13 mouse cellular contexts compared by ENCODE assay signal in genomic region chr13:44608681-44609335, GRCm38 (mm10).
A peak's percentile ranks its signal among the peaks of the same experiment; 100 is the strongest.
DNase-seq lines count a peak whose midpoint lies in the region; ATAC-seq lines count a peak whose summit lies in the region.
"Had no signal": no experiment of that assay in that cellular context is flagged by ENCODE, and none has a peak within 500 bp of the region (broad histone marks: within the 10 kb centered on the region; RNA-seq: fewer than 3 reads in every experiment).

No protein-coding gene starts in this region.

- no peaks in the 10 kb centered on the region for H3K4me1 ChIP-seq in embryonic facial prominence, embryonic 11.5 days (ENCODE audit: control insufficient read depth, insufficient read depth, low read length)
- peaks cover 13% of the 10 kb centered on the region for H3K4me1 ChIP-seq in heart, embryonic 16.5 days (ENCODE audit: control insufficient read depth, insufficient read depth, low read length)
- no peaks in the 10 kb centered on the region for H3K4me1 ChIP-seq in hindbrain, embryonic 13.5 days (replicated peaks)
- H3K4me1 ChIP-seq: intestine, embryonic 15.5 days had no signal

- H3K4me3 ChIP-seq in embryonic facial prominence, embryonic 11.5 days (ENCODE audit: low read depth, low read length) = no peak overlapping the region
- no peak overlapping the region for H3K4me3 ChIP-seq in heart, embryonic 16.5 days (ENCODE audit: low read length)
- H3K4me3 ChIP-seq in hindbrain, embryonic 13.5 days = no peak overlapping the region
- H3K4me3 ChIP-seq: intestine, embryonic 15.5 days had no signal

- H3K27ac ChIP-seq in embryonic facial prominence, embryonic 11.5 days (replicated peaks; ENCODE audit: low read depth, low read length) = no peak overlapping the region
- H3K27ac ChIP-seq in heart, embryonic 16.5 days (ENCODE audit: low read length) = peak overlapping the region; percentile 26; the same call in 1 of the 2 replicates
- H3K27ac ChIP-seq in hindbrain, embryonic 13.5 days = no peak overlapping the region
- H3K27ac ChIP-seq: intestine, embryonic 15.5 days had no signal

- no peak overlapping the region for H3K4me2 ChIP-seq in embryonic facial prominence, embryonic 11.5 days (ENCODE audit: low read depth, low read length)
- no peak overlapping the region for H3K4me2 ChIP-seq in heart, embryonic 16.5 days (ENCODE audit: low read depth, low read length)
- H3K4me2 ChIP-seq in hindbrain, embryonic 13.5 days = no peak overlapping the region
- H3K4me2 ChIP-seq: intestine, embryonic 15.5 days had no signal

- ATAC-seq in embryonic facial prominence, embryonic 11.5 days (replicated peaks; ENCODE audit: insufficient number of reproducible peaks, low FRiP score, low TSS enrichment, low read depth) = no peak
- no peak; the same call in 1 of the 2 replicates for ATAC-seq in heart, embryonic 16.5 days (replicated peaks; ENCODE audit: extremely low read depth, insufficient read depth, low FRiP score)
- ATAC-seq in megakaryocyte progenitor cell, adult 5-6 weeks (replicated peaks; ENCODE audit: poor library complexity) = no peak
- no peak for ATAC-seq in hindbrain, embryonic 13.5 days (ENCODE audit: low FRiP score)
- ATAC-seq: forebrain, postnatal 0 days; intestine, embryonic 15.5 days had no signal

- no peaks in the 10 kb centered on the region for H3K36me3 ChIP-seq in embryonic facial prominence, embryonic 11.5 days (replicated peaks; ENCODE audit: control insufficient read depth, insufficient read depth, low read depth, low read length)
- H3K36me3 ChIP-seq in heart, embryonic 16.5 days (ENCODE audit: control insufficient read depth, insufficient read depth) = no peaks in the 10 kb centered on the region
- H3K36me3 ChIP-seq in hindbrain, embryonic 13.5 days = no peaks in the 10 kb centered on the region
- H3K36me3 ChIP-seq: intestine, embryonic 15.5 days had no signal

- H3K27me3 ChIP-seq in embryonic facial prominence, embryonic 11.5 days (ENCODE audit: control insufficient read depth, insufficient read depth, low read length) = no peaks in the 10 kb centered on the region
- no peaks in the 10 kb centered on the region for H3K27me3 ChIP-seq in heart, embryonic 16.5 days (ENCODE audit: control insufficient read depth, insufficient read depth, low read length)
- H3K27me3 ChIP-seq in hindbrain, embryonic 13.5 days = no peaks in the 10 kb centered on the region
- H3K27me3 ChIP-seq: intestine, embryonic 15.5 days had no signal

- WGBS in embryonic facial prominence, embryonic 11.5 days = 37% methylated on average over 11 of the region's 11 CpGs
- 33% methylated on average over 11 of the region's 11 CpGs for WGBS in heart, embryonic 16.5 days
- 81% methylated on average over 11 of the region's 11 CpGs for WGBS in hindbrain, embryonic 13.5 days

- H3K9ac ChIP-seq in embryonic facial prominence, embryonic 11.5 days (replicated peaks; ENCODE audit: low read length) = no peak overlapping the region
- no peak overlapping the region for H3K9ac ChIP-seq in heart, embryonic 16.5 days (ENCODE audit: low read length)
- no peak overlapping the region for H3K9ac ChIP-seq in hindbrain, embryonic 13.5 days
- H3K9ac ChIP-seq: forebrain, postnatal 0 days; intestine, embryonic 15.5 days had no signal

- DNase-seq in cerebellum, adult 9-11 months = peak; percentile 8
- no peak for DNase-seq in cerebellum, adult 11 months
- peak; percentile 51 for DNase-seq in Muller cell, postnatal 12 days (ENCODE audit: inconsistent ontology term)
- DNase-seq in embryonic facial prominence, embryonic 11.5 days (ENCODE audit: low spot score) = peak; percentile 73
- no peak for DNase-seq in right cerebral cortex, adult 18-20 months
- DNase-seq: forebrain, postnatal 0 days; lung, postnatal 36 days; right cerebral cortex, postnatal 14 days; thymus, postnatal 36 days had no signal

- no peaks in the 10 kb centered on the region for H3K9me3 ChIP-seq in embryonic facial prominence, embryonic 11.5 days (replicated peaks; ENCODE audit: control insufficient read depth, low read length)
- no peaks in the 10 kb centered on the region for H3K9me3 ChIP-seq in heart, embryonic 16.5 days (replicated peaks; ENCODE audit: control insufficient read depth, low read length)
- no peaks in the 10 kb centered on the region for H3K9me3 ChIP-seq in hindbrain, embryonic 13.5 days
- H3K9me3 ChIP-seq: intestine, embryonic 15.5 days had no signal

Comparison
In these comparisons a context has a peak if more than half of its experiments do, and no peak if none do; other contexts are left out.
1. DNase-seq: peak in cerebellum, adult 9-11 months (single experiment), Muller cell, postnatal 12 days (single experiment) and embryonic facial prominence, embryonic 11.5 days (single experiment); none in cerebellum, adult 11 months (single experiment) and right cerebral cortex, adult 18-20 months (single experiment).